Mouse (Mus musculus) hindbrain, embryonic 10.5 days (tissue): ENCODE data around the gene Capn12. TPM values are rescaled to one million over a fixed set of nuclear protein-coding genes. Genes with fewer than 3 reads are reported as not detected.

Experiments used
- DNase-seq: peaks from one replicate; pipeline ENCODE4 v3.0.0-alpha.2; 2017; ENCODE audit warnings: low spot score
- H3K27ac ChIP-seq: fragments of 300-500 bp; sonication (generic); 2 replicates; pipeline ENCODE4 v1.5.1; 2016; ENCODE audit warnings: mild to moderate bottlenecking, moderate library complexity
- H3K27me3 ChIP-seq: fragments of 300-500 bp; sonication (generic); 2 replicates; pipeline ENCODE4 v1.6.1; 2016; ENCODE audit warnings: mild to moderate bottlenecking; ENCODE audit not compliant: poor library complexity, insufficient read depth, severe bottlenecking
- H3K36me3 ChIP-seq: fragments of 300-500 bp; sonication (generic); 2 replicates; pipeline ENCODE4 v1.6.1; 2016; ENCODE audit warnings: mild to moderate bottlenecking, moderate library complexity
- H3K4me1 ChIP-seq: fragments of 300-500 bp; sonication (generic); replicated peaks from 2 replicates; pipeline ENCODE4 v1.6.1; 2016; ENCODE audit warnings: mild to moderate bottlenecking
- H3K4me3 ChIP-seq: fragments of 300-500 bp; sonication (generic); 2 replicates; pipeline ENCODE4 v1.5.1; 2016; ENCODE audit warnings: mild to moderate bottlenecking, moderate library complexity
- H3K9me3 ChIP-seq: fragments of 300-500 bp; sonication (generic); 2 replicates; pipeline ENCODE4 v1.6.1; 2016; ENCODE audit warnings: mild to moderate bottlenecking, moderate library complexity
- WGBS: fragments of 180-500 bp; shearing (Covaris S2); methylation state at CpG from one replicate; pipeline ENCODE4 v1.1.7; 2016; 5-methylcytosine and 5-hydroxymethylcytosine counted together
- polyA plus RNA-seq: library from polyadenylated mRNA; unstranded; fragments of >200 nt; fragmentation: Nextera tagmentation; extraction: Ambion mirVana; gene quantifications from 2 replicates; pipeline ENCODE4 v1.2.1, GENCODE M21; 2016

The Capn12 gene
- polyA plus RNA-seq = 0.40 TPM in 1 of 2 replicates, not detected in the other

DNA sequence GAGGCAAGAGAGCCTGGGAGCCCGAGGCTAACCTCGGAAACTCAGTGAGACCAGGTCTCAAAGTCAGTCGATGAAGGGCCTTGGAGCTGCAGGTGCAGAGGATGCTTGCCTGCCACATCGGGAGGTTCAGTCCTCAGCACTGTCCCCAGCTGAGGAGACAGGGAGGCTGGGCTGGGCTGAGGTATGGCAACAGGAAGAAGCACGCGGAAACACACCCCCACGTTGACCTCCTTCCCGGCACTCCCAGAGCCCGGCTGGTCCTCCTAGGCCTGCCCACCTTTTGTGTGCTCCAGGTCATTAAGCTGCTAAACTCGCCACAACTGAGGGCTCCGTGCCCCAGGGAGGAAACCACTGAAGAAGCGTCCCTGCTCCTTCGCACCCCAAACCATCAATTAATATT is at the start of gene Capn12:
TSS of gene Capn12 (plus strand) at position 224 of the 400 bp plus-strand sequence.
- Histone ChIP-seq H3K4me1 (peaks cover 29% of the 10 kb centered on the region), H3K27ac (peak within 1 kb of the TSS; percentile 59), H3K4me3 (no peak within 1 kb of the TSS; the same call in 1 of the 2 replicates), H3K9me3 (no peaks in the 10 kb centered on the region), H3K27me3 (peaks cover 8% of the 10 kb centered on the region), H3K36me3 (no peaks in the 10 kb centered on the region)
- DNase-seq = no peak
- WGBS = 40% methylated on average over 13 of the region's 13 CpGs

DNA sequence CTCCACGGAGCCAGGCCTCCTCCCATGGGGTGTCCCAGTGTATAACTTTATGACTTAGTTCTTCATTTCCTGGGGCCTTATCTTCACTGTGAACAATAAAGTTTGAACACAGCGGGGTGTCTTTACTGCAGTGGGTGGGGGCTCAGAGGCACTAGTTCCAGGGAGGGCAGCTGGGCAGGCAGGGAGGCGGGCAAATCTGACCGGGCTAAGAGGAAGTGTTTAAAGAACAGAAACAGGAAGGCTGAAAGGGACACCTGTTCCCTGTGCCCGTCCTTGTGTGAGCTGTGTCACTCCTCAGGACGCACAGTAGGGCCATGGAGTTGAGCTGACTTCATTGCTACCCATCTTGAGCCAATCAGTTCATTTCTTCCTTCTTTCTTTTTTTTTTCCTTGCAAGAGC is 49.1 kb upstream of the Capn12 start:
- 82% methylated on average over 6 of the region's 6 CpGs for WGBS
- H3K4me1 ChIP-seq = no peaks in the 10 kb centered on the region
- H3K36me3 ChIP-seq = peaks cover 31% of the 10 kb centered on the region
- H3K9me3 ChIP-seq = peaks cover 6% of the 10 kb centered on the region; the same call in 1 of the 2 replicates
- H3K27ac ChIP-seq = no peak overlapping the region
- no peaks in the 10 kb centered on the region for H3K27me3 ChIP-seq
- no peak overlapping the region for H3K4me3 ChIP-seq
- DNase-seq = no peak

DNA sequence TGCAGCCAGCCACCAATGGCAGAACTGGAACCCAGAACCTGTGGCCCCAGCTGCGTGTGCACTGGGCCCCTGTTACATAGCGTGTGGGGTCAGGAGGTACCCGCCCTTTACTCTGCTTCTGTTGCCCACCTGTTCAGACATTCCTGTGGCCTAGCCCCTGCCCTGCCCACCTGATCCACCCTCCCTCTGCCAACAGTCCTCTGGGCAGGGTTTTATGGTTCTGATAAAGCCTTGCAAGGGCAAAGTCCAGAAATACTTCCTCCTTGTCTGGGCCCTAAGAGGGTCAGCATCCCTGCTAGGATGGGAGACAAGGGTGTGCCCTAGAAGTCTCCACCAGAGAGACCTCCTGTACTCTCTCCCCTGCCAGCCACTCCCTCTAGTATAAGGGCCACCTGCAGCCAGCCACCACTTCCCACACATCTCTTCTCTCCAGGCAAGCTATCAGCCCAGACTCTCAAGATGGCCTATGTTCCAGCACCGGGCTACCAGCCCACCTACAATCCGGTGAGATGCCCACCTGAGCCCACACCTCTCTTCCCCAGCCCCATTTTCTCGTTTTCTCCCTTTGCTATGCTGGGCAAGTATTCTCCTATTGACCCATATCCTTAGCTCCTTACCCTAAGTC is 47.4 kb upstream of the Capn12 start, which contains the start of gene Lgals4:
TSS of gene Lgals4 (plus strand) at position 132 of the 625 bp plus-strand sequence.
- Histone ChIP-seq H3K4me3 (no peak within 1 kb of the TSS), H3K4me1 (no peaks in the 10 kb centered on the region), H3K9me3 (peaks cover 6% of the 10 kb centered on the region; the same call in 1 of the 2 replicates), H3K36me3 (peaks cover 31% of the 10 kb centered on the region), H3K27ac (no peak within 1 kb of the TSS), H3K27me3 (no peaks in the 10 kb centered on the region)
- DNase-seq = no peak
- 87% methylated on average over 6 of the region's 6 CpGs for WGBS

DNA sequence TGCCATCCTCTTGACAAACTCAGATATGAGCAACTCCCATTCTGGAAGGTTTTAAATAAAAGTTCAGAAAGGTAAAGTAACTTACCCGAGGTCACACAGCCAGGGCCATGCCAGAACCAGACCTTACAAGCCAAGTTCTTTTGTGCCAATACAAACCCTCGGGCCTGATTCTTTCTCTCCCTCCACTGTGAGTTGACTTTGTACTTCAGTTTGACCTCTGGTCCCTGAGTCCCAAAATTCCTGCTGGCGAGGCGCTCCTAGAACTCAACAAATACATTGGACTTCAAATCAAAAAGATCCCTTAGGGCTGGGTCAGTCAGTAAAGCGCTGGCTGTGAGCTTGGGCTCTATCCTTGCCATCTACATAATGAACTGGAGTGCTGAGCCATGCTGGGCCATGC is 44.3 kb upstream of the Capn12 start:
- no peak overlapping the region for H3K27ac ChIP-seq
- H3K9me3 ChIP-seq = no peaks in the 10 kb centered on the region
- no peaks in the 10 kb centered on the region for H3K27me3 ChIP-seq
- H3K4me3 ChIP-seq = no peak overlapping the region
- H3K4me1 ChIP-seq = no peaks in the 10 kb centered on the region
- DNase-seq = no peak
- 81% methylated on average over 5 of the region's 5 CpGs for WGBS
- H3K36me3 ChIP-seq = peaks cover 3% of the 10 kb centered on the region

DNA sequence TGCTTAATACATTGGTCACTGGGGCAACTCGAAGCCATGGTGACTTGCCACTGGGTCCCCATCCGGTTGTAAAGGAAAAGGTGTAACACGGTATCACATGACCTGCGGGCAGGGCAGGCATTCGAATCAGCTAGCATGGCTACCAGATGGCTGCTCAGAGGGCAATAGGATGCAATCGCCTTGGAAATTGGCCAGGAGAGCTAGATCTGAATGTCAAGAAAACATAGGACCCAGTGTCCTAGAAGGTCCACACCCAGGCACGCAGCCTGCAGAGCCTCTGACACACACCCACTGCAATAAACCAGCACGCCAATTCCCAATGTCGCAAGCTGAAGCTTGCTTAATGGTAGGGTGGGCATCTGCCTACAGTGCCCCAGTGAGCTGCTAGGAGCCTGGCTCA is 42.9 kb upstream of the Capn12 start:
- no peak for DNase-seq
- Histone ChIP-seq H3K27me3 (no peaks in the 10 kb centered on the region), H3K27ac (no peak overlapping the region), H3K4me1 (no peaks in the 10 kb centered on the region), H3K4me3 (no peak overlapping the region), H3K36me3 (no peaks in the 10 kb centered on the region), H3K9me3 (no peaks in the 10 kb centered on the region)
- 87% methylated on average over 9 of the region's 9 CpGs for WGBS

DNA sequence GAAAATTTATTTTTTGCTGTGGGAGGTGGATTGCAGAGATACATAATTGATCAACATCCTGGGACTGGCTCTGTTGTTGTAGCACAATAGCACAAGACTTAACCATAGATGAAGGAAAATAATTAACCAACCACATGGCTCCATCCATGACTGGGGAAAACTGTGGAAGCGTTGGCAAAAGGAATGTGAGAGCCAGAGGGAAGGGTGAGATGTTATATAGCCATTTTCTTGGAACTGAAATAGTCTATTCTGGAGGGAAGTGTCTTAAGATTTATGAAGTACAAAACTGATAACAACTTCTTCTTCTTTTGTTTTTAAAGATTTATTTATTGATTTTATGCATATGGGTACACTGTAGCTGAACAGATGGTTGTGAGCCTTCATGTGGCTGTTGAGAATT is 33.9 kb upstream of the Capn12 start:
- Histone ChIP-seq H3K27me3 (no peaks in the 10 kb centered on the region), H3K27ac (no peak overlapping the region), H3K36me3 (no peaks in the 10 kb centered on the region), H3K4me3 (no peak overlapping the region), H3K9me3 (peaks cover 7% of the 10 kb centered on the region; the same call in 1 of the 2 replicates), H3K4me1 (peaks cover 7% of the 10 kb centered on the region; the same call in 1 of the 2 replicates)
- DNase-seq = no peak
- 85% methylated on average over 1 of the region's 1 CpGs for WGBS

DNA sequence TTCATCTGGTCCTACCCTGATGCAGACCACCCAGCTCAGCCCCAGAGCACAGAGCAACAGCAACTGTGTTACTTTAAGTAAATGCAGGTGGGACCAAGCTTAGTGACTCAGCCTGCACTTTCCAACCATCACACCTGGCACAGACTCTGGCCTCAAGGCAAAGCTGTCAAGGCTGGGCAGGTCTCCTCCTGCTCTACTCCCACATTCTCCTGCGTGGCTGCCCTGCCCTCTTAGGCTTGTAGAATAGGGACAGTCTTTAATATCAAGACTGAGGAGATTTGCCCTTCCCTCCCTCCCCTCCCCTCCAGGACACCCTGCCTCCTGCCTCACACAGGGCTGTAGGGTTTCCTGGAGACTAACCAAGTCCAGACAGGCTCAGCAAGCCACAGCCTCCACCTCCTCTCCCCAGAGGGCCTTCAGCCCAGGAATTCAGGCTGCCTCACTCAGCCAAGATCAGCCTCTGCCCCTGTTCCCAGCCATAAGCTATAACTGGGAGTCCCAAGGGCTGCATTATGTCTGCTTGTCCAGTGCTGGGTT is 31.5 kb upstream of the Capn12 start:
- no peaks in the 10 kb centered on the region for H3K27me3 ChIP-seq
- H3K36me3 ChIP-seq = no peaks in the 10 kb centered on the region
- 0 out of 2 replicates have a peak overlapping the region, but pooled peaks have one; percentile 6 for H3K27ac ChIP-seq
- peaks cover 7% of the 10 kb centered on the region; the same call in 1 of the 2 replicates for H3K4me1 ChIP-seq
- no peak overlapping the region for H3K4me3 ChIP-seq
- no peak for DNase-seq
- H3K9me3 ChIP-seq = peaks cover 6% of the 10 kb centered on the region; the same call in 1 of the 2 replicates
- WGBS = 50% methylated on average over 1 of the region's 1 CpGs

DNA sequence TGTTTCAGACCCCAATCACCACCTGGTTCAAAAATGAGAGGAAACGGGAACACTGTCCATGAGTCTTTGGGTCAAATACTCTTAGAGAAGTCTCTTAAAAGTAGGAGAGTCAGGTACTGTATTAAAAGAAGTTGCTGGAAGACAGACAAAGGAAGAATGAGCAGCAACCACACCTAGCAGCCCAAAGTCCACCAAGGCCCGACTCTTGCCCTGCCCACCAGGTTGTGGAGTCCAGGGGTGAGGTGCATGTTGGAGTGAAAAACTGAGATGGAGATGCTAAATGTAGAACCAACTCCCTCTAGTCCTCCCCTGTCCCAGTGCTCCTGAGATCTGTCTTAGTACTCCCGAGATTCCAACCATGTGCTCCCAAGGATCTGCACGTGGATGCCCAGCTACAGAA is 30.6 kb upstream of the Capn12 start:
- 85% methylated on average over 4 of the region's 4 CpGs for WGBS
- H3K9me3 ChIP-seq = peaks cover 6% of the 10 kb centered on the region; the same call in 1 of the 2 replicates
- no peak overlapping the region for H3K27ac ChIP-seq
- no peak overlapping the region for H3K4me3 ChIP-seq
- H3K36me3 ChIP-seq = no peaks in the 10 kb centered on the region
- no peak for DNase-seq
- no peaks in the 10 kb centered on the region for H3K27me3 ChIP-seq
- H3K4me1 ChIP-seq = peaks cover 7% of the 10 kb centered on the region; the same call in 1 of the 2 replicates

DNA sequence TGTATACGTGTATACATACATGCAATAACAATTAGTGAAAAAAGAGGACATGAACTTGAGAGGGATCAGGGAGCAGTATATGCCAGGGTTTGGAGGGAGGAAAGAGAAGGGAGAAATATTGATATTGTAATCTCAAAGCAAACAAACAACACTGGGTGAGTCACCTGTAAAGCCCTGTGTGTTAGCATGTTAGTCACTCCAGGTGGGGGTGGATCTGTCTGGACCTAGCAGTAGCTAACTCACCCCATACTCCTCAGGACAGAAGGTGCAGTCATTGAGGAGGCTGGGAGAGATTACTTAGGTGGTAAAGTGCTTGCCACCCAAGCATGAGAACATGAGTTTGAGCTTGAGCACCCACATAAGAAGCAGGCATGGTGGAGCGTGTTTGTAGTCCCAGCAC is 21.3 kb upstream of the Capn12 start:
- no peaks in the 10 kb centered on the region for H3K36me3 ChIP-seq
- H3K9me3 ChIP-seq = peaks cover 8% of the 10 kb centered on the region
- H3K4me1 ChIP-seq = peaks cover 16% of the 10 kb centered on the region
- no peak for DNase-seq
- H3K27ac ChIP-seq = no peak overlapping the region
- no peak overlapping the region for H3K4me3 ChIP-seq
- H3K27me3 ChIP-seq = no peaks in the 10 kb centered on the region
- WGBS = 89% methylated on average over 2 of the region's 2 CpGs

DNA sequence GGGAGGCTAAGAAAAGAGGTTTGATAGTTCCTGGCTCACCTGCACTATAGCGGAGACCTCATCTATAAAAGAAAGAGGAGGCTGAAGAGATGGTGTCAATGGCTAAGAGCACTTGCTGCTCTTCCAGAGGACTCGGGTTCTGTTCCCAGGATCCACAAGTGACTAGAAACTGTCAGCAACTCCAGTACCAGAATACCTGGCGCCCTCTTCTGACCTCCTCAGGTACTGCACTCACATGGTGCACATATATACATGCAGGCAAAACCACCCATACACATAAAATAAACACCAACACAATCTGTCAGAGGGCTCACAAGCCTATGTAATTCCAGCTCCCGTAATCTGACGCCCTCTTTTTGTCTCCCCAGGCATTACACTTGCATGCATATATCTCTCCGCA is 20.3 kb upstream of the Capn12 start:
- 86% methylated on average over 6 of the region's 6 CpGs for WGBS
- peaks cover 8% of the 10 kb centered on the region for H3K9me3 ChIP-seq
- DNase-seq = no peak
- no peaks in the 10 kb centered on the region for H3K36me3 ChIP-seq
- H3K4me3 ChIP-seq = no peak overlapping the region
- no peak overlapping the region for H3K27ac ChIP-seq
- peaks cover 21% of the 10 kb centered on the region for H3K4me1 ChIP-seq
- peaks cover 5% of the 10 kb centered on the region; the same call in 1 of the 2 replicates for H3K27me3 ChIP-seq

DNA sequence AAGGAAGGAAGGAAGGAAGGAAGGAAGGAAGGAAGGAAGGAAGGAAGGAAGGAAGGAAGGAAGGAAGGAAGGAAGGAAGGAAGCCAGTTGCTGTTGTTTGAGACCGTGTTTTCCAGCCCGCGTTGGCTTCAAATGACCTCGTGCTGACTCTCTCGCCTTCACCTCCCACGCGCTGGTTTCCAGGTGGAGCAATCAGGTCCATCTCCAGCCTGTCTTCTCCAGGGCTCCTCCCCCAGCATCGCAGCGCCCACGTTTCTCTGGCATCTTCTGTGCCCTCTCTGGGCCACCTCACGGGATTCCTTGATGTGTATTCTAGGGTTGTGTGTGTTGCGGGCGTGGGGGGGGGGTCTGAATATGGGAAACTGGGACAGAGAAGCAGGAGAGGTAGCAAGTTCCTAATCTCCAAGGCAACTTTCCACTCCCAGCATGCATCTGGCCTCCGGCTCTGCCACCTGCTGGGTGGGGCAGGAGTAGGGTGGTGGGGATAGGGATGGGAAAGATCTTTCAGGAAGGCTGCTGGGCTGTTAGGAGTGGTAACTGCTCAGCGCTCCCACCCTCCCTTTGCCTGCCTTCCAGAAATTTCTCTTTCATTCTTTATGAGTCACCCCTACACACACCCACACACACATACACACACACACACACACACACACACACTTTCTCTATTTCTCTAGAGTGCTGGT is 18.3 kb upstream of the Capn12 start:
- Histone ChIP-seq H3K4me3 (no peak overlapping the region), H3K27me3 (peaks cover 5% of the 10 kb centered on the region; the same call in 1 of the 2 replicates), H3K36me3 (no peaks in the 10 kb centered on the region), H3K9me3 (peaks cover 8% of the 10 kb centered on the region), H3K4me1 (peaks cover 26% of the 10 kb centered on the region), H3K27ac (no peak overlapping the region)
- WGBS = 81% methylated on average over 15 of the region's 15 CpGs
- no peak for DNase-seq

DNA sequence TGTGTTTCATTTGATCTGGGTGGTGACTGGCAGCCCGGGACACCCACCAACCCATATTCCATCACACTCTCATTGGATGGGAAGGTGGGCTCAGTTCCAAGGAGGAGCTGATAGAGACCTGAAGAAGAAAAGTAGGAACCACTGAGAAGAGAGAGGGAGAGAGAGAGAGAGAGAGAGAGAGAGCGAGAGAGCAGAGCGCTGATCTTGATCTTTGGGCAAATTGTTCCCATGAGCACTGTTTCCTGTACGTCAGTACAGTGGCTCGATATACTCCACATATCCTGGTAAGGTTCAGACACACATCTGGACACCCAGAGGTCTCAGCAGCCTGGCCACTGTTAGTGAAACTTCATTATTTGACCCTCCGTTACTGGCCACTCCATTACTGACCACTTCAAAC is 17.7 kb upstream of the Capn12 start, which contains the start of gene Lgals7:
TSS of gene Lgals7 (plus strand) at position 314 of the 400 bp plus-strand sequence.
- H3K4me1 ChIP-seq = peaks cover 26% of the 10 kb centered on the region
- DNase-seq = no peak
- 89% methylated on average over 6 of the region's 6 CpGs for WGBS

More for the DNA sequence above, 17.7 kb upstream of the Capn12 start, which contains the start of gene Lgals7:
- peaks cover 8% of the 10 kb centered on the region for H3K9me3 ChIP-seq
- no peaks in the 10 kb centered on the region for H3K36me3 ChIP-seq
- peaks cover 5% of the 10 kb centered on the region; the same call in 1 of the 2 replicates for H3K27me3 ChIP-seq
- H3K4me3 ChIP-seq = no peak within 1 kb of the TSS
- H3K27ac ChIP-seq = peak within 1 kb of the TSS; percentile 50; the same call in 1 of the 2 replicates
